Mouse (Mus musculus) R1 (cell line): ENCODE data around the gene Dnm1.

Source experiments
- DNase-seq: peaks from one replicate; pipeline ENCODE4 v3.0.0-alpha.2; 2018; ENCODE audit warnings: low read depth, low spot score

Dnm1 gene

DNA sequence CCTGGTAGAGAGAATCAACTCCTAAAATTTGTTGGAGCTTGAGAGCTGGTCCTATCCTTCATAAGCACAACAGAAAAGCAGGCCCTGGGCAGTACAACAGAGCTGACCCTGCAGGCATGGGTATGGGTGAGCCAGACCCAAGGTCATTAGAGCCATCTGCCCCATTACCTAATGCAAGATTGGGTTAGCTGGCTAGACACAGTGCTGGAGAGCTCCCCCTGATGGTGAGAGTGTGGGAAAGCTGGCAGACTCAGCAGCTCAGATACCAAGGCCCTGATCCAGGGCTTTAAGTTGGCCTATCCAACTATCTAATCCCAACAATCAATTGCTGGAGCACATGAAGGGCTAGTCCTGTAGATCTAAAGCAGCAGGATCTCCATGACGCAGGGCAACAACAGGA, 70.4 kb downstream of the Dnm1 start:
- DNase-seq, result peak; percentile 82

DNA sequence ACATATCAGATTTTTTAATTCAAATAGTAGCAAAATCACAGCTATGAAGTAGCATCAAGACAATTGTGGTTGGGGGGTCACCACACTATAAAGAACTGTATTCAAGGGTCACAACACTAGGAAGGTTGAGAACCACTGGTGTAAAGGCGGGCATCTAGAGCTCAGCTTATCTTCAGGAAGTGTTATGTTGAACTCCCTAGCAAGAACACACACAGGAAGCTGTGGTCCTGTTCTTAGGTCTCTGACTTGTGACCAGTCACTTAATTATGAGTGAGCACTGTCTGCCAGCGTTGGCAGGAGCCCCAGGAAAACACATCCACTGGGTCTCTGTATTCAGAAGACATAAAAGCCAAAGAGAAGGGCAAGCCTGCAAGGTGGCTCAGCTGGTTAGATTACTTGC, 70.8 kb downstream of the Dnm1 start:
- DNase-seq, result no peak

DNA sequence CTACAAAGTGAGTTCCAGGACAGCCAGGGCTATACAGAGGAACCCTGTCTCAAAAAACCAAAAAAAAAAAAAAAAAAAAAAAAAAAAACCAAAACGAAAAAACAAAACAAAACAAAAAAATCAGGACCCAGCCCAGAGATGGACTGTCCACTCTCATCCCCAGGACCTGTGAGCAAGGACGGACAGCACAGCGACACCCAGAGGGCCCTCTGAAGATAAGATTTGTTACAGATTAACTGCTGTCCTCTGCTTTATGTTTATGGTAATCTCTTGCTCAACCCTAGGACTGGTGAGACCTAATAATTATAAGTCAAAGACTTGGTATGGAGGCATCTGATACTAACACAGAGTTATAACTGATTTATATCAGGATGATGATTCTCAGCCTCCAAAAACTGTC, 77.3 kb downstream of the Dnm1 start:
- DNase-seq, result no peak

DNA sequence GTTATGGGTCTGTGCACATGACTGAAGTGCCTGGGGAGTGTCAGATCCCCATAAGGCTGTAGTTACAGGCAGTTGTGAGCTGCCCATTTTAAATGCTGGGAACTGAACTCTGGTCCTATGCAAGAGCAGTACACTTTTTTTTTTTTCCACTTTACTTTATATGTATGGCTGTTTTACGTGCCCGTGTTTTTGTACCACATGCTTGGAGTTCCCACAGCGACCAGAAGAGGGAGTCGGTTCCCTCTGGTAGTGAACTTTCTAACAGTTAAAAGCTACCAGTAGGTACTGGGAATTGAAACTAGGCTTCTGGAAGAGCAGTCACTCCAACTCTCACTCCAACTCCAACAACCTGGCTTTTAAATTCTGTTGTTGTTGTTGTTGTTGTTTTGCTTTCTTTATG, 92.5 kb downstream of the Dnm1 start:
- peak; percentile 91 for DNase-seq

DNA sequence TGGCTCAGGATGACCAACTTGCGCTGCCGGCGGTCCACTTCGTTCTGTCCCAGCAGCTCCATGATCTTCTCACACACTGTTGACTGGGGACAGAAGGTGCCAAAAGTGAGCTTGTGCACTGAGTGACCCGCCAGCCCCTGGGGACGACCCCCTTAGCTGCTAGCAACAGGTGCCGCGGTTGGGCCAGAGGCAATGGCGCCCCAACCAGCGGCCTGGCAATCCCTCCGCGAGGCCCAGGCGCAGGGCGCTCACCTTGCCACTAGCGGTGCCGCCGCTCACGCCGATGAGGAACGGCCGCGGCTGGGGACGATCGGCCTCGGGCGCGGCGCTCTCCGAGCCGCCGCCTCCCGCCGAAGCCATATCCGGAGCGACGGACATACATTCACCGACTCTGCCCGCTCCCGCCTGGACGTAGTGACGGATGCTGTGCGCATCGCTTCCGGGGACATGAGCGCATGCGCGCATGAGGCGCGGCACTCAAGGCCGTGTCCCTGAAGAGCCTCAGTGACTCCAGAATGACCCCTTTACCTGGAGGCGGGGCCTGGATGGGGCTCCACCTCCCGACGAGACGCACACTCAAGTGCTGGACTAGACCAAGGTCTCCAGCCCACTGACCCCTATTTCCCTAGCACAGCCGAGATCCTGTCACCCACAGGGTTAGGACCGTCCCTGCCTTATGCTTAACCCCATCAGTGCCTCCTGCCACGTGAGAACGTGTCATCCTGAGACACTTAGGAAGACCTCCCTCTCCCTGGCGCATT, 93.3 kb downstream of the Dnm1 start, which contains the start of gene Uck1:
Gene Uck1, minus strand, starts transcription at position 503 of the 761 bp plus-strand sequence.
- peak; percentile 97 for DNase-seq

DNA sequence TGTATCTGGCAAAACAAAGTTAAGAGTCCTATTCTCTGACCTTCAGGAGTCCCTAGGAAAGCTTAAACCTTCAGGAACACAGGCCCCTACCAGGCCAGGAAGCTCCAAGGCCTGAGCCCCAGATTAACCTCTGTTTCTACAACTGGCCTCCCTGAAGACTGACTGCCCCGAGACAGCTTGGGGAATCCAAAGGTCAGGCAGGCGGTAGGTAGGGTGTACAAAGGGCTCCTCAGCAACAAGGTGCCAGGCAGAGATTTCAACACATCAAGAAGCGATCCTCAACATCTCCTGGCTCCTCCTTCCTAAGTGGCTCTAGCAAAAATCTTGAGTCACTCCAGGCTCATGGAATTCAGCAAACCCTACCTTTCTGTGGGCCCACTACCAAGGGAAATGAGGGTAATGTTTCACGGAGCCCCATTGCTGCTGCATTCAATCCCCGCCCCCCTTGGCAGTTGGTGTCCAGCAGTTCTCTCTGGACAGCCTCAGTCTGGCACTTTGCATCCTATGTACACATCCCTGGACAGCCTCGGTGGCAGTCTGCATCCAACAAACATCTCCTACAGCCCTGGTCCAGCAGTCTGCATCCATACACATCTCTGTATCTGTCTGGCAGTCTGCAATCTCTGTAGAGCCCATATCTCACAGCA, 94.1 kb downstream of the Dnm1 start:
- no peak for DNase-seq
